Mouse (Mus musculus) kidney, adult 9 months (tissue): ENCODE measurements around the gene Tmem126b.
A peak's percentile ranks its signal among the peaks of the same experiment; 100 is the strongest.

Experiments
- DNase-seq: peaks from one replicate; pipeline ENCODE4 v3.0.0; 2022

Tmem126b gene

DNA sequence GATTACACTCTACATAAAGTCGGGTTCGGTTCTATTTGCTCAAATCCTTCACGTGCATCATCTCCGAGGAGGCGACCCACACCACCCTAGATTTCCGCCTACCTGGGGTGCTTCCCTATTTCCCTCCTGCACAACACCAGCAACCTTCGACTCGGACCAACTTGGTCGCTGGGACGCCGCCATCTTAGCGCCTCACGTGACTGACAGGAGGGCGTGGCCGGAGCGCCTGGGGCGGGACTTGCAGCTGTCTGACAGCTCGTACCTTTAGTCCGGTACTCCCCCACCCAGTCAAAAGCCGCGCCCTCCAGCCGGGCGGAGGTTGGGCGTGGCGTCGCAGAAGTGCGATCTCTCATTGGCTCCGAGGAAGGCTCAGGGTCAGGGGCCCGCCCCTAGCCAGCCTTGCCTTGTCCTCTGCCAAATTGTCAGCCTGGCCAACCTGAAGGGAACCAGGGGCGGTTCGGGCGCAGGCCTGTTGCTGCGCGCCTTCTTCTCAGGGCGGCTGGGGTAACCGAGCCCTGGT, at the start of gene Tmem126b:
Tmem126b (minus strand) TSS at position 209 of the 520 bp plus-strand sequence.
- DNase-seq: peak; percentile 100

DNA sequence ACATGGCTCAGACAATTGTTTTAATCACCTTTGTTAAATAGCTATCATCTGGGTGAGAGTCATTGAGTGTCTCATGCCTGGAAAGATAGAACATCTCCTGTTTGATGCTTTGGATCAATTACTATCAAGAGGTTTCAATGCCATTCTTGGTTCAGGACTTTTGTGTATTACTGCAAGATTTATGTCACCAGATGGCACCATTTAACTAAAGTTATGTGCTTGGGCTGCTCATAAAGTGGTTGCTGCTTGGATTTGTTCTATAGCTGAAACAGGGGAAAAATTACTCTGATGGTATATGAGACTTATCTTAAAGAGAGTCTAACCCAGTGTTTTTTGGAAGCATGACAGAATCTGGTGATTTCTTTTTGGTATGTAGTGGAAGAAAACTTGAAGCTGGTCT, 36.5 kb upstream of the Tmem126b start:
- peak; percentile 31 for DNase-seq

DNA sequence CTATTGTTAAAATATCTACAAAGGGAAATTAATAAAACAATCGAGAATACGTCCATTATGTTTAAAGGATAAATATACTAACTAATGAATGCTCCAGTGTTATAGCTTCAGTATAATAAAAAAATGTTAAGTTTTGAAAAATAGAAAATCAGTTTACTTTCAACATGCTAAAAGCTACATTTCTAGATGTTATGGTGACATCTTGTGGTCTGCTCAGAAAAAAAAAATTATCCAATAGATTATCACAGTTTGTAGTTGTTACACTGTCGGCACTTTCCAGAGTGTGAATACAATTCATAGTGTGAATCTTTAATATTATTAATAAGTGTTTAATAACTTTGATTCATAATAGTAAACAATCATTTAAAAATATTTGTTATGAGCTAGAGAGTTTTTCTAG, 32.3 kb upstream of the Tmem126b start:
- peak; percentile 14 for DNase-seq

DNA sequence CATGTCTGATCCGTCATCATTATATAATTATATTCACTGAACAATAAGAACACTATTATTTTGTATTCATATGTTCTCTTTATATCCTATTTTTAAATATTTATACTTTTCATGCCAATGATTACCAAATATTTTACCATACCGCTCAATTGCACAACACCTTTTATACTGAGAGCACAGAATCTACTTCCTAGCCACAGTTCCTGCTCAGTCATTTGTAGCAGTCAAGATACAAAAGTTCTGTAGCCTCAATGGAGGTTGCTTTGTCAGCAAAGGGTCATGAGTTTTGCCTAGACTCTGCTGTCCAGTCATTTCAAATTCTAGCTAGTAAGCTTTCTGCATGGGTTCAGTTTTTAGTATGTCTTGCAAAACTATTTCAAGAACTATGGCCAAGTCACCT, 6.8 kb upstream of the Tmem126b start:
- DNase-seq: peak; percentile 38

DNA sequence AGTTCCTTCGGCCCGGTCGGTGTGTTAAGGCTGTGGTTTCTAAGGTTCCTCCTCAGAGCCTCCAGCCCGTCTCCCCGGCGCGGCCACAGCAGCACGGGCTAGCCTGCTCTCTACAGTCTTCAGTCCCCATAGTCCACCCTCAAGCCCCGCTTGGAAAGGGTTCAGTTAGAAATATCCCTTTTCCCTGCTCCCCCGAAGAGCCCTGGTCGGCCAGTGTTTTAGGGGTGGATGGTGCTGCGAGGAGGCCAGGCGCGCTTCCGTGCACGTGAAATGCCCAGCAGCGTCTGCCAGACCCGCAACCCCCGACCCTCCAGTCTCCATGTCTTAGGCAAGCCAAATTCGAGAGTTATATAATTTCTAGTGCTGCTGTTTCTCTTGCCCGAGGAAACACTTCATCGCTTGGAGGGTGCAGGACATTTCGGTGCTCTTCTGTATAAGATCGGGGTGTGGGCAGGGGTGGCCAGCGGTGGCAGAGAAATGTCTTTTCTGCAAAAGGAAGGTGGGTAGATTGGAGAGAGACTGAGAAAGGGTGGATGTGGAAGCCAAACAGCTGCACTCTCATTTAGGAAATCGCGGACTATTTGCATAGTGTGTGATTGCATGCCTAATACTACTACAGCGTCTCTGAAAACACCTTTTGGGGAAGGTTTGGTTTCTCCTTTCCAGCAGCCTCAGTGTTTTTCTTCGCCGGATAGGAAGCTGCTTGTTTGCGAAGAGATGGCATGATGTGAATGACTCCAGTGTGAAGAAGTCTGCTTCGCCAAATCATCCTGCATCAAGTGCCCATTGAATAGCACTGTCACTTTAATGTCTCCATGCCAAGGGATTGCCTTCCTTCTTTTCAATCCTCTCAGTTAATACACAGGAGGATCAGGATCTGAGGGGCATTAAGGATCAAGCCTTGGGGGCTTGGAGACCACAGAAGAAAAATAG, 778 bp upstream of the Tmem126b start, which contains the start of gene Dlg2:
Dlg2 (plus strand) TSS at position 360 of the 933 bp plus-strand sequence.
- DNase-seq: no peak

DNA sequence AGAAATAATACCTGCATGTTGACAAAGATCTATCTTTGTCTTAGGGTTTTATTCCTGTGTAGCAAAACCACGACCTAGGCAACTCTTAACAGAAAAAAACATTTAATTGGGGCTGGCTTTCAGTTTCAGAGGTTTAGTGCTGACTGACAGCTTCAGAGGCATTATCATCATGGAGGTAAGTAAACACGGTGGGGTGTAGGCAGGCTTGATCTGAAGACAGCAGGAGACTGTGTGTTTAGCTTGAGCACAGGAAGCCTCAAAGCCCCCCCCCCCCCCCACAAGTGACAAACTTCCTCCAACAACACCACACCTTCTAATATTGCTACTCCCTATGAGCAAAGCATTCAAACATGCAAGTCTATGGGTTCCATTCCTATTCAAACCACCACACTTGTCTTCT, 2.3 kb downstream of the Tmem126b start:
- no peak for DNase-seq

GRCm38 (mm10) chr7:90461441-90461840, 14.4 kb downstream of the Tmem126b start:
- no peak for DNase-seq

GRCm38 (mm10) chr7:90460930-90461329, 14.9 kb downstream of the Tmem126b start:
- peak; percentile 48 for DNase-seq

DNA sequence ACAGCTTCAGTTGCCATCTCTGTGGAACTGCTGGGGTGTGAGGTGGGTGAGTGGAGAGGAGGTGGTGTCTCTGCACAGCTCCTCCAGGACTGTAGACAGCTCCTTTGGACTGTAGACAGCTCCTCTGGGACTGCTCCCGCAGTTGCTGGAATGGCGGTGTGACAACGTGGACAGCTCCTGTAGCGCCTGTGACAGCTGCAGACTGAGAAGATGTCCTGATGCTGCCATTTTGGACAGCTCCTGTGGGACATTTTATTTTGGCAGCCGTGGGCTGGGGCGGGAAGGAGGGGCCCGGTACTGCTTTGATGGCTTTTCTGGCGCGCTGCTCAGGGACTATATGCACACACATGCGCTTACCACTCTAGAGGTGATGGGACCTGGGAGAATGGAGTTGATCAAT, 15.5 kb downstream of the Tmem126b start:
- no peak for DNase-seq

GRCm38 (mm10) chr7:90457517-90457916, 18.3 kb downstream of the Tmem126b start:
- no peak for DNase-seq

GRCm38 (mm10) chr7:90456845-90457468, 18.8 kb downstream of the Tmem126b start, which contains the start of gene Tmem126a:
Gene Tmem126a, minus strand, starts transcription at chr7:90457229.
- DNase-seq: peak; percentile 91

DNA sequence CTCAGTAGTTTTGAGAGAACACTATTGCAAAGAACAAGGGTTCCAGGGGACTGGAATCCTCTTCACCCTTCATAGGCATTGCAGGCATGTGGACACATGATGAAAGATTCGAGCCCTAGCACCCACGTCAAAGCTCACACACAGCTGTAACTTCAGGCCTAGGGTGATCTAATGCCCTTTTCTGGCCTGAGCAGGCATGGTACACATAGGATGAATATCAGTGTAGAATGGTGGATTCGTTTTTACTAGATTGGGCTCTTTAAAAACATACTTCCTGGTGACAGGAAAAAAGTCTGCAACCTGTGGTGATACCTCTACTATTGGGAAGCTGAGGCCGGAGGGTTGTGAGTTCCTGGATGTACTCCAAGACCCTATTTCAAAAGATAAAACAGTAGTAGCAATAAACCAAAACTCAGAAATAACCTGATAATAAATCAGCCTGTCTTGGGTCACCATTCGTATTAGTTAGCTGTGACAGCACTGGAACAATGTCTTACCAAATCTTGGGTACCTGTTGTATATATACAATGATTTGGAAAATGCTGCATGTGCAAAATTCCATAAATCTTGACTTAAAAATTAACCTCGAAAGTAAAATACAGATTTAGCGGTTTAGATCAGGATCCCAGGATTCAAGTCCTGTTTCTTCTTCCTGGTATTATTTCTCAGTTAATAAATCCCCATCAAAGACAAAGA, 19.5 kb downstream of the Tmem126b start:
- peak; percentile 21 for DNase-seq

- DNase-seq: no peak
These were observed 31.6 kb downstream of the Tmem126b start for GRCm38 (mm10) chr7:90444206-90444605.

- DNase-seq: peak; percentile 69
These were observed 32.4 kb downstream of the Tmem126b start for GRCm38 (mm10) chr7:90443101-90444091.

DNA sequence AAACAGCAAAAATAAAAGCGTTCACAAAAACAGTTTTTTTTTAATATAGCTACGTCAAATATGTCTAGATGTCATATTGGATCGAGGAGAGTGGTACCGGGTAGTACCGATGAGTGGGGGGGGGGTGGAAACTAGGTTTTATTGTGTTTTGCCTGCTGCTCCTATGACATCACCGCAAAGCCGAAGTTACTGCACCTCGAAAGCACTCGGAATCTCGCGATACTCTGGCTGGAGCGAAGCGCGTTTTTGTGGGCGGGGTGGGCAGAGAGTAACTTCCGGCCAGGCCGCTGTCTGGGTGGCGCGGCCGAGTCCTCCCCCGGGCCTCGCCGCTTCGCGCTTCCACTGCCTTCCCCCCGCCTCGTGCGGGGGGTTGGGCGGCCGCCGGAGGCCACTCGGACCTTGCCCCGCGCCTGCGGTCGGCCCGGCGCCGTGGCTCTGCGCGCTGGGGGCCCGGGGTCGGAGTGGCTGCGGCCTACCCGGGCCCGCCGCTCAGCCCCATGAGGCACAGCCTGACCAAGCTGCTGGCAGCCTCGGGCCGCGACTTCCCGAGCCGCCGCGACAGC, 33.2 kb downstream of the Tmem126b start, which contains the start of gene Crebzf:
Crebzf (plus strand) TSS at position 212 of the 563 bp plus-strand sequence.
- peak; percentile 98 for DNase-seq

DNA sequence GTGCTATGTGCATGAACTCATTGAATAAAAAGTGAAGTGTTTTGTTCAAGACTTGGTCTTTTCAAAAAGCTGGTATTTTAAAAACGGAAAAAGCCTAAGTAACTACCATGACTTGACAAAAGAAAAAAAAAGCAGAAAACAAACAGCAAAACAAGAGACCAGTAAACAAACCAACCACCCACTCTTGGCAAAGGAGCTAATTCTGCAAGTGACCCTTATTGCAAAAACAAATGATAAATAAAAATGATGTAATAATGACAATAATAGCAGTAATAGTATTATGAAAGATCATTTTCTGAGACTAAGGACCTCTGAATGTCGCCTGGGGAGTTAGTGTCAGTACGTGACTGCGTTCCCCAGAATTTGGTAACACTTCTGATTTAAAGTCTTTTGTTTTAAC, 33.7 kb downstream of the Tmem126b start:
- DNase-seq: peak; percentile 29

- DNase-seq: no peak
These were observed 35.8 kb downstream of the Tmem126b start for GRCm38 (mm10) chr7:90440044-90440443.

DNA sequence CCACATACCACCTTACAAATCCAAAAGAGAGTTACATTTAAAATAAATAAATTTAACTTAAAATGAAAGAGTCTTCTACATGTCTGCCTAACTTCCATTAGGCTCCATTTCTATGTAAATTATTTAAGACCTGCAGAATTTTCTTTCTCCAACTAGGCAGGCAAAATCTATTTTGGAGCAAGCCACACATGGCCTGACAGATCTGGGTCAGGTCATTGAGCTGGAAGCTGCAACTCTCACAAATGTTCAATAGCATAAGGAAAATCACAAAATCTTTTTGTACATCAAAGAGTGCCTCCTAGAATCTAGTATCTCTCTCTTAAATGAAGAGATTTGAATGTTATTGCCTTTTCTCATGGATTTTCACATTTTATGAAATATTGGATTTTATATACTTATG, 43.6 kb downstream of the Tmem126b start:
- no peak for DNase-seq

- no peak for DNase-seq
These were observed 48.8 kb downstream of the Tmem126b start for GRCm38 (mm10) chr7:90427006-90427405.

- DNase-seq: peak; percentile 91
These were observed 49.5 kb downstream of the Tmem126b start, which contains the start of gene Ccdc89 for GRCm38 (mm10) chr7:90426020-90427001. Gene Ccdc89, plus strand, starts transcription at chr7:90426577.
